Mouse (Mus musculus) ES-Bruce4 (cell line): ENCODE data around the gene Mgat4b. TPM values are rescaled to one million over a fixed set of nuclear protein-coding genes. Genes with fewer than 3 reads are reported as not detected.
A peak's percentile ranks its signal among the peaks of the same experiment; 100 is the strongest.

Source experiments
- H3K27ac ChIP-seq: 2 replicates; pipeline ENCODE4 v1.5.1; 2012; ENCODE audit warnings: low read length, inconsistent platforms; ENCODE audit not compliant: insufficient read depth
- H3K27me3 ChIP-seq: 2 replicates; pipeline ENCODE4 v1.6.1; 2012; ENCODE audit warnings: mild to moderate bottlenecking, low read length, inconsistent platforms; ENCODE audit not compliant: control insufficient read depth, poor library complexity, insufficient read depth, severe bottlenecking
- H3K36me3 ChIP-seq: 2 replicates; pipeline ENCODE4 v1.6.1; 2012; ENCODE audit warnings: inconsistent platforms, mild to moderate bottlenecking, low read length, moderate library complexity; ENCODE audit not compliant: control insufficient read depth, poor library complexity, insufficient read depth, severe bottlenecking
- H3K4me1 ChIP-seq: one replicate; pipeline ENCODE4 v1.8.1; 2011; ENCODE audit warnings: low read length; ENCODE audit not compliant: control insufficient read depth, insufficient read depth
- H3K4me3 ChIP-seq: 2 replicates; pipeline ENCODE4 v1.5.1; 2011; ENCODE audit warnings: low read depth, mild to moderate bottlenecking, low read length
- H3K9ac ChIP-seq: 2 replicates; pipeline ENCODE4 v1.6.1; 2012; ENCODE audit warnings: low read depth, mild to moderate bottlenecking, inconsistent platforms; ENCODE audit not compliant: poor library complexity, severe bottlenecking
- H3K9me3 ChIP-seq: replicated peaks from 2 replicates; pipeline ENCODE4 v1.6.1; 2012; ENCODE audit warnings: mild to moderate bottlenecking, low read length, inconsistent platforms; ENCODE audit not compliant: control insufficient read depth, poor library complexity, insufficient read depth, severe bottlenecking
- CTCF ChIP-seq: IDR thresholded peaks from one replicate; pipeline ENCODE4 v1.8.1; 2011; ENCODE audit warnings: low read depth, low read length
- EP300 ChIP-seq: IDR thresholded peaks from 2 replicates; pipeline ENCODE4 v1.6.1; 2011; ENCODE audit warnings: low read depth, low read length; ENCODE audit not compliant: insufficient read depth
- POLR2A ChIP-seq: IDR thresholded peaks from one replicate; pipeline ENCODE4 v1.8.1; 2011; ENCODE audit warnings: low read length; ENCODE audit not compliant: insufficient read depth
- polyA plus RNA-seq: library from polyadenylated mRNA; stranded (reverse); fragments of >200 nt; gene quantifications from 2 replicates; pipeline ENCODE4 v1.2.4, GENCODE M21; 2011; ENCODE audit warnings: low read depth; ENCODE audit not compliant: missing spikeins, insufficient read depth, insufficient read length

Mgat4b gene
- polyA plus RNA-seq, 1 experiment, result 30.8 TPM

- peak overlapping the region; percentile 8 for H3K4me3 ChIP-seq
- H3K4me1 ChIP-seq, result peaks cover 8% of the 10 kb centered on the region
- H3K27me3 ChIP-seq, result no peaks in the 10 kb centered on the region
- H3K36me3 ChIP-seq, result no peaks in the 10 kb centered on the region
- H3K9me3 ChIP-seq, result no peaks in the 10 kb centered on the region
- H3K9ac ChIP-seq, result no peak overlapping the region
- TF ChIP-seq CTCF, result no peak
- TF ChIP-seq EP300, result no peak
- TF ChIP-seq POLR2A, result no peak
- H3K27ac ChIP-seq, result no peak overlapping the region
Observed at GRCm38 (mm10) chr11:50230481-50231304, 20.0 kb downstream of the Mgat4b start.

GRCm38 (mm10) chr11:50231411-50231810, 20.7 kb downstream of the Mgat4b start:
- TF ChIP-seq EP300 (no peak), CTCF (peak; percentile 33), POLR2A (no peak)
- H3K27ac ChIP-seq, result no peak overlapping the region
- H3K9me3 ChIP-seq, result no peaks in the 10 kb centered on the region
- H3K9ac ChIP-seq, result no peak overlapping the region
- no peaks in the 10 kb centered on the region for H3K27me3 ChIP-seq
- no peaks in the 10 kb centered on the region for H3K36me3 ChIP-seq
- no peak overlapping the region for H3K4me3 ChIP-seq
- peaks cover 8% of the 10 kb centered on the region for H3K4me1 ChIP-seq

- H3K9ac ChIP-seq, result no peak overlapping the region
- H3K4me3 ChIP-seq, result no peak overlapping the region
- H3K9me3 ChIP-seq, result no peaks in the 10 kb centered on the region
- no peaks in the 10 kb centered on the region for H3K36me3 ChIP-seq
- no peaks in the 10 kb centered on the region for H3K27me3 ChIP-seq
- TF ChIP-seq CTCF, result no peak
- TF ChIP-seq EP300, result no peak
- no peak for TF ChIP-seq POLR2A
- peaks cover 7% of the 10 kb centered on the region for H3K4me1 ChIP-seq
- no peak overlapping the region for H3K27ac ChIP-seq
Observed at GRCm38 (mm10) chr11:50233022-50233421, 22.3 kb downstream of the Mgat4b start.

- no peak overlapping the region for H3K9ac ChIP-seq
- TF ChIP-seq CTCF (peak; percentile 58), EP300 (no peak), POLR2A (no peak)
Observed at GRCm38 (mm10) chr11:50233993-50234392, 23.3 kb downstream of the Mgat4b start.

GRCm38 (mm10) chr11:50234606-50235005, 23.9 kb downstream of the Mgat4b start:
- H3K9me3 ChIP-seq, result no peaks in the 10 kb centered on the region
- no peaks in the 10 kb centered on the region for H3K36me3 ChIP-seq
- H3K27me3 ChIP-seq, result no peaks in the 10 kb centered on the region
- no peak overlapping the region for H3K27ac ChIP-seq
- peaks cover 6% of the 10 kb centered on the region for H3K4me1 ChIP-seq
- no peak for TF ChIP-seq POLR2A
- TF ChIP-seq EP300, result no peak
- TF ChIP-seq CTCF, result no peak
- H3K9ac ChIP-seq, result peak overlapping the region; percentile 43; the same call in 1 of the 2 replicates
- peak overlapping the region; percentile 2; the same call in 1 of the 2 replicates for H3K4me3 ChIP-seq

More at GRCm38 (mm10) chr11:50233993-50234392, 23.3 kb downstream of the Mgat4b start:
- H3K4me1 ChIP-seq, result peaks cover 8% of the 10 kb centered on the region
- no peaks in the 10 kb centered on the region for H3K9me3 ChIP-seq
- no peaks in the 10 kb centered on the region for H3K36me3 ChIP-seq
- no peaks in the 10 kb centered on the region for H3K27me3 ChIP-seq
- H3K4me3 ChIP-seq, result no peak overlapping the region
- no peak overlapping the region for H3K27ac ChIP-seq

- Histone ChIP-seq H3K9ac (peak overlapping the region; percentile 83), H3K27me3 (no peaks in the 10 kb centered on the region), H3K27ac (no peak overlapping the region), H3K36me3 (no peaks in the 10 kb centered on the region), H3K9me3 (no peaks in the 10 kb centered on the region), H3K4me3 (peak overlapping the region; percentile 81), H3K4me1 (peaks cover 4% of the 10 kb centered on the region)
- peak; percentile 38 for TF ChIP-seq CTCF
- 0 out of 2 replicates have a peak, but pooled peaks have one; percentile 3 for TF ChIP-seq EP300
- TF ChIP-seq POLR2A, result no peak
Observed at GRCm38 (mm10) chr11:50236540-50236936, 25.8 kb downstream of the Mgat4b start.
